Mouse (Mus musculus): ENCODE measurements around the gene Rp9.

DNA sequence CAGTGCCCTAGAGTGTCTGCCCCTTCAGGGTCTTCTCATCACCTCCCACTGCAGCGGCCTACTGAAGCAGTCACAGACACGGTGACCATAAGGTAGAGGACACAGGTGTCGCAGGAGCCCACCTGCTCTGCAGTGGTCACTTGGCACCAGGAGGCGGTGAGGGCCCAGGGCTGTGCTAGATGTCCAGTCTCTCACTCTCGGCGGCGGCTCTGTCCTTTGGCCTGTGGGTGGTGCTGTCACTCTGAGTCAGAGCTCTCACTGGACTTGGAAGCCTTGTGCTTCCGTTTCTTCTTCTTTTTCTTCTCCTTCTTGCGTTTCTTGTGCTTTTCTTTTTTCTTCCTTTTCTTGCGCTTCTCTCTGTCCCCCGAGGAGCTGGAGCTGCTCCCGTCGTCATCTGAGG is 21.1 kb downstream of the Rp9 start:
- TF ChIP-seq POLR2A (IDR thresholded peaks at IDR 0.05; ENCODE audit: borderline replicate concordance, insufficient read depth, low read length) = no peak
- TF ChIP-seq CTCF (IDR thresholded peaks at IDR 0.05; ENCODE audit: borderline replicate concordance, insufficient read depth, low read depth, low read length) = peak; percentile 56

Measured in cerebellum, adult 2 months (tissue).